Comparison of ENCODE assay signal across 18 mouse cellular contexts in genomic region chr5:101590341-101591124, GRCm38 (mm10).
DNase-seq lines count a peak whose midpoint lies in the region; ATAC-seq lines count a peak whose summit lies in the region.
"Had no signal": no experiment of that assay in that cellular context is flagged by ENCODE, and none has a peak within 500 bp of the region (broad histone marks: within the 10 kb centered on the region; RNA-seq: fewer than 3 reads in every experiment).

No protein-coding gene starts in this region.

- no peaks in the 10 kb centered on the region for H3K27me3 ChIP-seq in megakaryocyte, embryonic 14.5 days (replicated peaks)
- H3K27me3 ChIP-seq in hindbrain, embryonic 13.5 days = peaks cover 69% of the 10 kb centered on the region
- H3K27me3 ChIP-seq in neural tube, embryonic 14.5 days (ENCODE audit: control insufficient read depth, insufficient read depth, low read length) = peaks cover 14% of the 10 kb centered on the region
- H3K27me3 ChIP-seq: embryonic facial prominence, embryonic 15.5 days; heart, embryonic 13.5 days had no signal

- DNase-seq in embryo, embryonic 10.5 days (ENCODE audit: low spot score) = peak; percentile 54
- DNase-seq in lung, postnatal 36 days = no peak
- DNase-seq in cerebellum, postnatal 25 days = no peak
- DNase-seq: adrenal gland, adult 2 months; cerebellum, adult 11-12 months; heart, postnatal 4 days; kidney, adult 2 months; kidney, postnatal 4 days; liver; lung, embryonic 14.5 days; right cerebral cortex, postnatal 25 days; thymus, postnatal 4 days had no signal

- 9% methylated on average over 12 of the region's 13 CpGs for WGBS in hindbrain, embryonic 13.5 days
- 13% methylated on average over 13 of the region's 13 CpGs for WGBS in neural tube, embryonic 14.5 days

- H3K36me3 ChIP-seq in megakaryocyte, embryonic 14.5 days (replicated peaks; ENCODE audit: low read length) = no peaks in the 10 kb centered on the region
- H3K36me3 ChIP-seq in hindbrain, embryonic 13.5 days = no peaks in the 10 kb centered on the region
- no peaks in the 10 kb centered on the region for H3K36me3 ChIP-seq in neural tube, embryonic 14.5 days (ENCODE audit: control insufficient read depth, insufficient read depth, low read length)
- H3K36me3 ChIP-seq: embryonic facial prominence, embryonic 15.5 days; heart, embryonic 13.5 days had no signal

- H3K27ac ChIP-seq in hindbrain, embryonic 13.5 days = no peak overlapping the region
- H3K27ac ChIP-seq in neural tube, embryonic 14.5 days (ENCODE audit: low read depth, low read length) = no peak overlapping the region
- H3K27ac ChIP-seq: embryonic facial prominence, embryonic 15.5 days; heart, embryonic 13.5 days had no signal

- peak overlapping the region; percentile 13; the same call in 1 of the 2 replicates for H3K4me2 ChIP-seq in hindbrain, embryonic 13.5 days
- H3K4me2 ChIP-seq in neural tube, embryonic 14.5 days (ENCODE audit: low read depth, low read length) = no peak overlapping the region
- H3K4me2 ChIP-seq: embryonic facial prominence, embryonic 15.5 days; heart, embryonic 13.5 days; lung, embryonic 14.5 days had no signal

- H3K4me3 ChIP-seq in megakaryocyte, embryonic 14.5 days (replicated peaks) = peak overlapping the region; percentile 50
- H3K4me3 ChIP-seq in hindbrain, embryonic 13.5 days = no peak overlapping the region
- no peak overlapping the region for H3K4me3 ChIP-seq in neural tube, embryonic 14.5 days (ENCODE audit: low read depth, low read length)
- H3K4me3 ChIP-seq: embryonic facial prominence, embryonic 15.5 days; heart, embryonic 13.5 days had no signal

- no peaks in the 10 kb centered on the region for H3K4me1 ChIP-seq in megakaryocyte, embryonic 14.5 days
- H3K4me1 ChIP-seq in hindbrain, embryonic 13.5 days (replicated peaks) = peaks cover 20% of the 10 kb centered on the region
- H3K4me1 ChIP-seq in neural tube, embryonic 14.5 days (ENCODE audit: control insufficient read depth, insufficient read depth, low read length) = peaks cover 7% of the 10 kb centered on the region; the same call in 1 of the 2 replicates
- H3K4me1 ChIP-seq: embryonic facial prominence, embryonic 15.5 days; heart, embryonic 13.5 days had no signal

- no peak overlapping the region for H3K9ac ChIP-seq in hindbrain, embryonic 13.5 days
- H3K9ac ChIP-seq in neural tube, embryonic 14.5 days (replicated peaks; ENCODE audit: low read depth, low read length) = no peak overlapping the region
- H3K9ac ChIP-seq: embryonic facial prominence, embryonic 15.5 days; heart, embryonic 13.5 days; lung, embryonic 14.5 days had no signal

- H3K9me3 ChIP-seq in megakaryocyte, embryonic 14.5 days = no peaks in the 10 kb centered on the region
- H3K9me3 ChIP-seq in hindbrain, embryonic 13.5 days = no peaks in the 10 kb centered on the region
- H3K9me3 ChIP-seq in neural tube, embryonic 14.5 days (ENCODE audit: control insufficient read depth, low read length) = no peaks in the 10 kb centered on the region
- H3K9me3 ChIP-seq: embryonic facial prominence, embryonic 15.5 days; heart, embryonic 13.5 days had no signal

- ATAC-seq in megakaryocyte, adult 5-6 weeks (ENCODE audit: poor library complexity, severe bottlenecking) = no peak
- ATAC-seq in hindbrain, embryonic 13.5 days (ENCODE audit: low FRiP score) = peak; percentile 65; the same call in 1 of the 2 replicates
- ATAC-seq in neural tube, embryonic 14.5 days (ENCODE audit: low read depth) = peak; percentile 75
